Mouse (Mus musculus) liver, postnatal 0 days (tissue): ENCODE measurements around the gene Dpt.

Experiments
- CTCF ChIP-seq: sonication (generic); IDR thresholded peaks from 2 replicates; pipeline ENCODE4 v1.5.1; 2016; ENCODE audit warnings: antibody characterized with exemption, low read depth
- EP300 ChIP-seq: IDR thresholded peaks from 2 replicates; pipeline ENCODE4 v1.6.1; 2016; ENCODE audit warnings: antibody characterized with exemption, low read depth, mild to moderate bottlenecking

GRCm38 (mm10) chr1:164861501-164861900, 65.1 kb downstream of the Dpt start:
- TF ChIP-seq CTCF, result no peak
- no peak for TF ChIP-seq EP300
